Comparison of ENCODE assay signal across 9 mouse cellular contexts in genomic region chr12:90740468-90740867, GRCm38 (mm10). TPM values are rescaled to one million over a fixed set of nuclear protein-coding genes. Genes with fewer than 3 reads are reported as not detected.
A peak's percentile ranks its signal among the peaks of the same experiment; 100 is the strongest.
DNase-seq lines count a peak whose midpoint lies in the region; ATAC-seq and TF ChIP-seq lines count a peak whose summit lies in the region.
"Had no signal": no experiment of that assay in that cellular context is flagged by ENCODE, and none has a peak within 500 bp of the region (broad histone marks: within the 10 kb centered on the region; RNA-seq: fewer than 3 reads in every experiment).

No protein-coding gene starts in this region.

- no peaks in the 10 kb centered on the region for H3K27me3 ChIP-seq in kidney, embryonic 15.5 days
- no peaks in the 10 kb centered on the region for H3K27me3 ChIP-seq in limb, embryonic 14.5 days (ENCODE audit: control insufficient read depth, insufficient read depth, low read length)

- WGBS in kidney, embryonic 15.5 days, result 44% methylated on average over 2 of the region's 2 CpGs
- 35% methylated on average over 2 of the region's 2 CpGs for WGBS in limb, embryonic 14.5 days

- H3K9ac ChIP-seq in kidney, embryonic 15.5 days, result no peak overlapping the region
- H3K9ac ChIP-seq in limb, embryonic 14.5 days (ENCODE audit: low read depth, low read length, severe bottlenecking), result no peak overlapping the region

- TF ChIP-seq CTCF in gastrocnemius, adult 2 months (IDR thresholded peaks at IDR 0.05), result peak; percentile 87

- no peaks in the 10 kb centered on the region for H3K36me3 ChIP-seq in kidney, embryonic 15.5 days
- no peaks in the 10 kb centered on the region for H3K36me3 ChIP-seq in limb, embryonic 14.5 days (ENCODE audit: control insufficient read depth, insufficient read depth, low read length)

- H3K4me1 ChIP-seq in kidney, embryonic 15.5 days, result no peaks in the 10 kb centered on the region
- H3K4me1 ChIP-seq in limb, embryonic 14.5 days (ENCODE audit: control insufficient read depth, insufficient read depth, low read length), result no peaks in the 10 kb centered on the region

- intact Hi-C loops in gastrocnemius, adult 2 months (cut with DNase I), result loop anchor here (2.0 to 5.0 kb wide), 4 partner anchors 302 to 586 kb away; no protein-coding TSS in a partner anchor

- H3K4me2 ChIP-seq in kidney, embryonic 15.5 days, result no peak overlapping the region
- no peak overlapping the region for H3K4me2 ChIP-seq in limb, embryonic 14.5 days (replicated peaks; ENCODE audit: low read depth, low read length, severe bottlenecking)

- H3K27ac ChIP-seq in gastrocnemius, adult 2 months, result no peak overlapping the region
- no peak overlapping the region for H3K27ac ChIP-seq in kidney, embryonic 15.5 days
- no peak overlapping the region for H3K27ac ChIP-seq in limb, embryonic 14.5 days (replicated peaks; ENCODE audit: low read depth, low read length)

- H3K4me3 ChIP-seq in gastrocnemius, adult 2 months, result no peak overlapping the region
- H3K4me3 ChIP-seq in kidney, embryonic 15.5 days (replicated peaks), result no peak overlapping the region
- no peak overlapping the region for H3K4me3 ChIP-seq in limb, embryonic 14.5 days (replicated peaks; ENCODE audit: low read length)
- H3K4me3 ChIP-seq: erythroblast, embryonic 14.5 days had no signal

- H3K9me3 ChIP-seq in kidney, embryonic 15.5 days (replicated peaks), result no peaks in the 10 kb centered on the region
- H3K9me3 ChIP-seq in limb, embryonic 14.5 days (ENCODE audit: control insufficient read depth, low read length), result no peaks in the 10 kb centered on the region

- no peak for TF ChIP-seq POLR2A in limb, embryonic 14.5 days (IDR thresholded peaks at IDR 0.05; ENCODE audit: borderline replicate concordance, extremely low read depth, insufficient read depth, insufficient read length)

- DNase-seq in 3T3-L1 (ENCODE audit: low read depth, low spot score), result peak; percentile 83
- peak; percentile 23 for DNase-seq in MEL-GATA-1-ER (ENCODE audit: extremely low read depth, low read depth)
- peak; percentile 83 to 89 for DNase-seq in cerebellum, postnatal 14 days
- DNase-seq in gastrocnemius, adult 2 months, result peak; percentile 77
- peak; percentile 48 for DNase-seq in limb, embryonic 14.5 days (ENCODE audit: low spot score)
- peak; percentile 56 for DNase-seq in ovary, postnatal 36 days (ENCODE audit: low spot score)
- DNase-seq in urinary bladder, postnatal 14 days (ENCODE audit: low spot score), result peak; percentile 81

- peak; percentile 86; the same call in 1 of the 2 replicates for ATAC-seq in kidney, embryonic 15.5 days (replicated peaks; ENCODE audit: low FRiP score)
- no peak for ATAC-seq in limb, embryonic 14.5 days (ENCODE audit: low FRiP score, low read depth)

RNA-seq across cellular contexts. Expression of gene Dio2, which starts 2.2 kb away (rescaled TPM):
- 1 to 10 TPM in 1 of 2 experiments, under 1 TPM in 1; 0.71 to 2.1 TPM for total RNA-seq in gastrocnemius, adult 2 months (2021)
- 0.06 and 0.08 TPM in 2 replicates for polyA plus RNA-seq in kidney, embryonic 15.5 days (2015; fragmentation: Nextera tagmentation; extraction: Ambion mirVana)
- polyA plus RNA-seq in limb, embryonic 14.5 days (2012; rRNA removed), result 0.54 and 0.58 TPM in 2 replicates
- polyA plus RNA-seq in limb, embryonic 14.5 days (2014; fragmentation: Nextera tagmentation; extraction: Ambion mirVana), result 0.50 and 0.83 TPM in 2 replicates

Comparison
In these comparisons a context has a peak if more than half of its experiments do, and no peak if none do; other contexts are left out.
1. DNase-seq: peak in every context shown above with its lines; median percentile 86 in cerebellum, postnatal 14 days; 83 in 3T3-L1; 81 in urinary bladder, postnatal 14 days; 77 in gastrocnemius, adult 2 months; 56 in ovary, postnatal 36 days; 48 in limb, embryonic 14.5 days; 23 in MEL-GATA-1-ER.